Mouse (Mus musculus) olfactory bulb, adult 2 months (tissue): Measurements from ENCODE around the gene Plk5.

Experiments used
- CTCF ChIP-seq: fragments of 200-500 bp; IDR thresholded peaks from 2 replicates; pipeline ENCODE4 v1.5.1; 2012; ENCODE audit warnings: low read depth, mild to moderate bottlenecking, low read length, moderate library complexity; ENCODE audit not compliant: insufficient read depth
- POLR2A ChIP-seq: fragments of 200-500 bp; IDR thresholded peaks from 2 replicates; pipeline ENCODE4 v1.6.1; 2012; ENCODE audit warnings: mild to moderate bottlenecking, low read depth, low read length, moderate library complexity; ENCODE audit not compliant: insufficient read depth

- TF ChIP-seq POLR2A (no peak), CTCF (no peak)
Observed at GRCm38 (mm10) chr10:80386735-80387471, 30.6 kb downstream of the Plk5 start.
